Mouse (Mus musculus): Measurements from ENCODE around the gene Olfr417.
"Not testable (repeated sequence)": the region's sequence is repeated elsewhere in the genome, so short reads cannot be mapped to it uniquely, and the experiment has no call there.

Olfr417 gene

DNA sequence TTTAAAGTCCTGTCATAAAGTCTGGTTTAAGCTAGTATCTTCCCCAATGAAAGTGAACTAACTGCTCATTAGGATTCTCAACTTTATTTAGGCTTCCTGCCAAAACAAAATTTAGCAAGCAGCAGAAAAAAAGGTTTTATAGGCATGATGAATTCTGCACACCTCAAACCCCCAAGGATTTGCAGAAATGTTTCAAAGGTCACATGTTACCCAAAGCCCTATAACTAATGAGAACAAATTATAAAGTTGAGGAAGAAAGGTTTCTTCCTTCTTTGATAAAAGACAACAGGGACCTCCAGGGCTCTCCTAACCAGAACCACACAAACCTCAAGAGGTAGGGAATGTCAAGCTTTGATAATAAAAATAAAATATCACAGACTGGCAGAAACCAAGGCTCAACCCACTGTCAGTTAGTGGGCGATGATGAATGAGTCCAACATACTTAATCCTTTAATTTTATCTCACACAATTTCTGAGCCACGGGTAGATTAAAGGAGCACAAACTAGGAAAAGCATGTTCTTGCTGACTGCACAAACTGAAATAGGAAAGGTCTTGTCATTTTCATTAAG is at the start of gene Olfr417:
Olfr417 (plus strand) TSS at position 241 of the 570 bp plus-strand sequence.
- DNase-seq (ENCODE audit: low spot score): no peak

DNA sequence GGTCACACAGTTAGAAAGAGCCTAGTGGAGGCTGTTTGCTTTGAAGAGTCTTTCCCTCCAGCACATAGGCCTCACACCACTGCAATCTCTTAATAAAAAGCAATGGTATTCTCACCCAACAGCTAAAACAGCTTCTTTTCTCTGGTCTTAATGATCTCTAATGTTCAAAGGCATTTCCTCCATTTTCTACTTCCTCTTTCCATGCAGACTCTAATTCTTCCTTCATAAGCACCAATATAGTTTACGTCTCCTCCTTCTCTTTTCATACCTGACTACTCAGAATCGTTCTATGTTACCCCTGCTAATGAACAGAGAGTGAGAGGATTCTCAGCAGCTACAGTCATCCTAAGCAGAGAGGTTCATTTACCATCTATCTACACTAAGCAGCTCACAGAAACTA is 47.6 kb upstream of the Olfr417 start:
- DNase-seq (ENCODE audit: low spot score): no peak

DNA sequence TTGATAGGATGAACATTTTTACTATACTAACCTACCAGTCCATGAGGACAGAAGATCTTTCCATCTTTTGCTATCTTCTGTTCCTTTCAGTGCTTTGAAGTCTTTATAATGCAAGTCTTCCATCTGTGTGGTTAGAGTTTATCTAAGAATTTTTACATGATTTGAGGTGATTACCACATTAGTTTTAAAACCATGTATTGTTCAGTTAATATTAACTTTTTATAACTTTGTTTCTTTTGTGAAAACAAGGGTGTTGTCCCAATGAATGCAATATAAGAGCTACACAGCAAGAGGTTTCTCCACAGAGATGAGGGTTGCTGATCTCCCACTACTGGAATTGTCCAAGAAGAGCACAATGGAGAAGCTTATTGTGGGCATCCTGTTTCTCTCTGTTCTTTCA is 34.7 kb upstream of the Olfr417 start, which contains the start of gene Mptx1:
Mptx1 (plus strand) TSS at position 301 of the 400 bp plus-strand sequence.
- no peak for DNase-seq (ENCODE audit: low spot score)

DNA sequence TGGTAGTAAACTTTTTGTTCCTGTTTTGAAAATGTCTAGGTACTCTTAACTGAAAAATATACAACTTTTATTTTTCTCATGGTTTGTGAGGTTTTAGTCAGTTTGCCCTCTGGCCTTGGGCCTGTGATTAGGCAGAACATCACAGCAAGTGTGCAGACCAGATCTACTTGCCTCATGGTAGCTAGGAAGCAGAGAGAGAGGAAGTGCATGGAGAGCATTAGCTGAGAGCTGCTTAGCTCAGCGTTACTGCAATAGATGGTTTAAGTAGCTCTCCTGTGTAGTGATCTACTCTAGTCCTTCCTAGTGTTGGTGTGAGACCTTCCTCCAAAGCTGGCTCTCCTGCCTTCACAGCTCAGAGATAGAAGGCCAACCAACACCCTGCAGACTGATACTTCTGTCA is 11.3 kb upstream of the Olfr417 start:
- not testable (repeated sequence) for DNase-seq (ENCODE audit: low spot score)

DNA sequence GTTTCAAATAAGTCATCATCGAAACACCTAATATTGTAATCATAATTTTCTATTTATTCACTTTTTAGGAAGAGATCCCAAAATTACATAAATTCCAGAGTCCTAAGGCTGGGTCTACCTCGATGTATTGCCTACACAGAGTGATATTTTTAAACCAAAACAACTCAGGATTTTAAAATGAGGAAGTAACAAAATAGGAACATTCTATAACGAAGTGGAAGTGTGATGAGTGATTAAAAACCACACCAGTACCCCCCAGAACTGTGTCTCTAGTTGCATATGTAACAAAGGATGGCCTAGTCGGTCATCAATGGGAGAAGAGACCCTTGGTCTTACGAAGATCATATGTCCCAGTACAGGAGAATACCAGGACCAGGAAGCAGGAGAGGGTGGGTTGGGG is 10.3 kb upstream of the Olfr417 start:
- no peak for DNase-seq (ENCODE audit: low spot score)

DNA sequence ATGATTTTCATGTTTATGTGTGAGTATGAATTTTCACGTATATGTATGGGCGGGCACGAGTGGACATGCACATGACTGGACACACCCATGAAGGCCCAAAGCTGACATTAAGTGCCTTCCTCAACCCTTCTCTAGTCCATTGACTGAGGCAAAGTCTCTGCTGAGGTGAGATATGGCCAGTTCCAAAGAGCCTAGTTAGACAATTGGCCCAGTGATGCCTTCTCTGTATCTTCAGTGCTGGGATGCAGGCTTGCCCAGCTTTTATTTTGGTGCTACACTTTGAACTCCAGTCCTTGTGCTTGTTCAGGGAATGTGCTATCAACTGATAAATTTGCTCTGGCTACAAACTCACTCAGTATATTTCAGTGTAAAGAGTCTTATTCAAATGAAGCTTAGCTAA is 8.9 kb downstream of the Olfr417 start:
- no peak for DNase-seq (ENCODE audit: low spot score)

DNA sequence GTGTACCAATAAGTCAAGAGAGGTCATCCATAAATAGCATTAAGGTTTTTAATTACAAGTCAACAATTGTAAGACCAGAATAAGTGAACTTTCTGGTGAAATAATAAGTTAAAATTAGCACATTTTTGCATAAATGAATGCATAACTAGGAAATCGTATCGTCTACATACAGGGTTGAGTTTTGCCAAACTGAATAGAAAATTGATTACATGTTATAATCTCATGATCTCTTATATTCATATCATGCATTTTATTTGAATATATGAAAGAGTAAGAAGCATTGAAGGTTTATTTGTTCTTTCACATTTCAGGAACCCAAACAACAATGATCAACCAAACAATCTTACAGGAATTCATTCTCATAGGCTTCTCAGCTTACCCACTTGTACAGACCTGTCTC is 25.8 kb downstream of the Olfr417 start, which contains the start of gene Olfr248:
Olfr248 (plus strand) TSS at position 301 of the 400 bp plus-strand sequence.
- DNase-seq (ENCODE audit: low spot score): no peak

DNA sequence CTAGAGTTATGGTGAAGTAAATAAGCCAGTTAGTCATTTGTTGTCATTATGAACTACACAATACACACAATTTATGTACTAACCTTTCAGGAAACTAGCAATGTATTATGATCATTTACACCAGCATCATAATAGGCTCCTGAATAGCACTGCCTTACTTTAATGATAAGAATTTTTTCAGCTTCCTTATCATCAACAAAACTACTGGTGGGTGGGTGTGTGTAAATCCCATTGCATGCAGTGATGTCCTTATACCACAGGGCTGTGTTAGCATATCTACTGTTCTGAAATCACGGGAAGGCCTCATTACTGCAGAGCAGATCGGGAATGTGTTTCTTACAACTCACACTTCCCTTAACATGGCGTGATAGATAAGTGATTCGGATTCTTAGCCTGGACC is 58.0 kb downstream of the Olfr417 start:
- DNase-seq (ENCODE audit: low spot score): no peak

DNA sequence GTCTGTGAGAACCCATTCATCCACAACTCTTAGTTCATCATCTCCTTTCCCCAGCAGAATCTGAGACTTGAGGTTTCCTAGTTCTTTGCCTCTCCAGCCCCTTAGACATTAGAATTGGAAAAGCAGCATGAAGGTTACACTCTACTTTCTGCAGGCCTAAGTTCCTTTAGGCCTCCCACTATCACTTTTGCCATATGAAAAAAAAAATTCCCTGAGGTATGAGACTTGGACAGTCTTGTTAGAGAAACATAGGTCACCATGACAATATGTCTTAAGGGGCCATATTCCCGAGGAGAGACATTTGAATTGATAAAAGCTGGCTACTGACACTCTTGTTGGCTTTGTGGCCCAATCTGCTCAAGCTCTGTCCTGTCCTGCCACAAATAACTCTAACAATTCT is 58.8 kb downstream of the Olfr417 start, which contains the start of gene Olfr414:
Olfr414 (plus strand) TSS at position 301 of the 400 bp plus-strand sequence.
- no peak for DNase-seq (ENCODE audit: low spot score)

Measured in ovary, postnatal 14 days (tissue).